Mouse (Mus musculus) heart, postnatal 14 days (tissue): ENCODE results near the gene Sars2. TPM values are rescaled to one million over a fixed set of nuclear protein-coding genes. Genes with fewer than 3 reads are reported as not detected.

Experiments used
- DNase-seq, 2 experiments: peaks; one replicate each; pipeline ENCODE4 v3.0.0; 2021 to 2022
- intact Hi-C: fragments of 180-260 bp; cut with DNase I; formaldehyde crosslinking; loops from one replicate; pipeline ENCODE4 v1.15.1; 2025
- total RNA-seq, 2 experiments: library from RNA; stranded (reverse); gene quantifications; 2 replicates each; pipeline ENCODE4 v1.2.3; 2021

The Sars2 gene
- total RNA-seq, 2 experiments from 2014 or later = 14.1 to 16.3 TPM

- intact Hi-C loops = loop anchor here (5.0 kb wide), 1 partner anchor 277 kb away; no protein-coding TSS in a partner anchor
- no peak for DNase-seq
Measured at GRCm38 (mm10) chr7:28724613-28725012, 17.2 kb upstream of the Sars2 start.

- DNase-seq = peak; percentile 73 to 84
- intact Hi-C loops = loop anchor here (5.0 kb wide), 1 partner anchor 279 kb away; no protein-coding TSS in a partner anchor
Measured at GRCm38 (mm10) chr7:28726600-28726999, 15.2 kb upstream of the Sars2 start.

- intact Hi-C loops = loop anchor here (5.0 kb wide), 1 partner anchor 280 kb away; no protein-coding TSS in a partner anchor
- DNase-seq = peak in 1 of 2 experiments; percentile 32
Measured at GRCm38 (mm10) chr7:28727649-28728340, 14.0 kb upstream of the Sars2 start.

GRCm38 (mm10) chr7:28732341-28733142 is 9.2 kb upstream of the Sars2 start:
- intact Hi-C loops = no loop called here
- peak; percentile 54 to 63 for DNase-seq

GRCm38 (mm10) chr7:28733211-28733610 is 8.6 kb upstream of the Sars2 start:
- intact Hi-C loops = no loop called here

GRCm38 (mm10) chr7:28735701-28736100 is 6.1 kb upstream of the Sars2 start:
- intact Hi-C loops = no loop called here
- DNase-seq = no peak

More at GRCm38 (mm10) chr7:28733211-28733610, 8.6 kb upstream of the Sars2 start:
- DNase-seq = no peak

GRCm38 (mm10) chr7:28739829-28740228 is 2.0 kb upstream of the Sars2 start:
- DNase-seq = no peak
- intact Hi-C loops = no loop called here

- intact Hi-C loops = no loop called here
- no peak for DNase-seq
Measured at GRCm38 (mm10) chr7:28740949-28741348, 843 bp upstream of the Sars2 start.

- DNase-seq = no peak
- intact Hi-C loops = no loop called here
Measured at GRCm38 (mm10) chr7:28741368-28741708, 454 bp upstream of the Sars2 start.

GRCm38 (mm10) chr7:28749935-28750334 is 8.1 kb downstream of the Sars2 start:
- DNase-seq = no peak
- intact Hi-C loops = no loop called here

- no peak for DNase-seq
- intact Hi-C loops = no loop called here
Measured at GRCm38 (mm10) chr7:28756079-28756478, 14.3 kb downstream of the Sars2 start, which contains the start of gene Ccer2. Gene Ccer2, plus strand, starts transcription at chr7:28756174.

- intact Hi-C loops = no loop called here
- DNase-seq = no peak
Measured at GRCm38 (mm10) chr7:28758623-28759022, 16.8 kb downstream of the Sars2 start.

- intact Hi-C loops = loop anchor here (5.0 kb wide), 1 partner anchor 410 kb away; the partner anchor contains the start of genes Ggn and Spred3
- DNase-seq = no peak
Measured at GRCm38 (mm10) chr7:28761907-28762306, 20.1 kb downstream of the Sars2 start.

GRCm38 (mm10) chr7:28765211-28765610 is 23.4 kb downstream of the Sars2 start:
- no peak for DNase-seq
- intact Hi-C loops = no loop called here

GRCm38 (mm10) chr7:28766173-28766879 is 24.5 kb downstream of the Sars2 start, which contains the start of gene Sirt2:
Gene Sirt2, plus strand, starts transcription at chr7:28766735.
- intact Hi-C loops = no loop called here
- peak; percentile 94 for DNase-seq

GRCm38 (mm10) chr7:28766910-28767309 is 25.1 kb downstream of the Sars2 start:
- DNase-seq = no peak
- intact Hi-C loops = no loop called here

- intact Hi-C loops = no loop called here
- DNase-seq = no peak
Measured at GRCm38 (mm10) chr7:28767462-28767965, 25.7 kb downstream of the Sars2 start, which contains the start of gene Nfkbib. Gene Nfkbib, minus strand, starts transcription at chr7:28767512.

GRCm38 (mm10) chr7:28769414-28769958 is 27.7 kb downstream of the Sars2 start:
- intact Hi-C loops = no loop called here
- DNase-seq = no peak

GRCm38 (mm10) chr7:28770309-28770708 is 28.5 kb downstream of the Sars2 start:
- DNase-seq = no peak
- intact Hi-C loops = no loop called here

- peak; percentile 28 to 41 for DNase-seq
- intact Hi-C loops = no loop called here
Measured at GRCm38 (mm10) chr7:28771867-28772266, 30.1 kb downstream of the Sars2 start.
